Mouse (Mus musculus): Measurements from ENCODE around the gene Sgms1.
"Not testable (repeated sequence)": the region's sequence is repeated elsewhere in the genome, so short reads cannot be mapped to it uniquely, and the experiment has no call there.

Sgms1 gene

DNA sequence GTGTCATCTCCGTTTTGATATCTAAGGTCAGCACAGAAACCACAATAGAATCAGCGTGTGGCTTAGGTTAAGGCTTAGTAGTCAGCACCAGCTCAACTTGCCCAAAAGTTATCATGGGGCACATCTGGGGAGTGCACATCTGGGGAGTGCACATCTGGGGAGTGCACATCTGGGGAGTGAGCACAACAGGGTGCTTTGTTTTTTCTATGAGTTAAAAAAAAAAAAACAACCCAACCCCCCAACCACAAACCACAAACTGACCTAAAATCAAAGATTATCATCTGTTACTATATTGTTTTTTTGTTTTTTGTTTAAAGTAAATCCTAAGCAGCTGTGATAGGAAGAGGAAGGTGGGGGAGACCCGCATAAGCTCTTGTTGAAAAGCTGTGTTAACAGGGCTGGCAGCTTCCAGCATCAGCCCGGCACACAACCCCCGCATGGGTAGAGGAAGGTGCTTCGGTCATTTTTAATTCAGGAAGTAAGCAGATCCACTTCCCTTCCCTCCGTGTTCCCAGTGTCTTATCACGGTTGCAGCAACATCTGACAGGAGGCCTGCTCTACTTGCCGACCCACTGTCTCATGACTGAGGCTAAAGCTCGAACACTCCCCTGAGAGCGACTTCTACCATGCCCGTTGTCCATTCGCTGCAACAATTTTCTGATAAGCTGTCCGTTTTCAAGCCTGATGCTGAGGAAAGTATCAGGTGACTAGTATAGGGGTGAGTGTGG lies 251.0 kb downstream of the Sgms1 start:
- no peak for DNase-seq (ENCODE audit: low spot score in 2 of 2)

DNA sequence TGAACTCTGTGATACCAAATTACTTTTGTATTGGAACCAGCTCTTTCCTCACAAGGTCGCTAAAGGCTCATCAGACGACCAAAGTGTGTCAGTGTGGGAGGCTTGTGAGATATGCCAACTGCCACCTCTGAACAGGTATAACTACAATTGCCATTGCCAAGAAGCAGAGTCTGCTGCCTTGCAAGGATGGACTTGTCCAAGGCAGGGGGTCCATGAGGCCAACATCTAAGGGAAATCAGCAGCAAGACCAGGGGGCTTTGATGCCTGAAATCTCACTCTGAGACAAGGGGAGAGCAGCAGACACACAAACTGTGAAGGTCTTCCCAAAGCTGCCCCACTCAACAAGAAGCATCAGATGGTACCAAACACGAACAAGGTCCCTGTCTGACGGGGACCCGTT lies 251.6 kb downstream of the Sgms1 start:
- no peak for DNase-seq (ENCODE audit: low spot score in 2 of 2)

DNA sequence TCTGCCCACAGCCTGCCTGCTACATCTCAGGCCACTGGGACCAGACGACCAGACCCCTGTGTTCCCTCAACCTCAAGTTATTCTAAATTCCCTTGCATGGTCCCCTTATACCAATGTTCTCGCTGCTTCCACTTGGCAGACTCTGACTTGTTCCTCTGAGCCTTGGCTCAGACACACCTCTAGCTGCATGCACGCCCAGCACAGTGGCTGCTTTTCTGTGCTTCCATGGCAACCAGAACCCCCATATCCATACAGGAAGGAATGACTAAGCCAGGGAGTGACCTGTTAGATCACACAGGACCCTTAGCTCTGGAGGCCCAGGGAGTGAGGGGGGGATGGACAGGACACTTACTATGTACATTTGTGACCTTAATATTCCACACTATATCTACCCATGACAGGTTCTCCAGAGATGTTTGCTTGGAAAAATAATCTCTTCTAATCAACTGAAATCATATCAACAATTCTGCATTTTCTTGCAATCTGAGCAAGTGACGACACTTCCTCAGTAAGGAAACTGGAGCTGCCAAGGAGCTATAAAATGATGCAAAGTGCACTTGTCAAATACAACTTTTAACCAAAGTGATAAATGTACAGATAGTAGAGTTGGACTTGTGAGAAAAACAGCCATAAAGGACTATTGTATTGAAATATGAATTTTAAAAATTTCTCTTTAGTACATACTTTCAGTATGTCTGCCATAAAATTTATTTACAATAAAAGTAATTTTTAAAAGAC lies 252.5 kb downstream of the Sgms1 start:
- no peak for DNase-seq (ENCODE audit: low spot score in 2 of 2)

DNA sequence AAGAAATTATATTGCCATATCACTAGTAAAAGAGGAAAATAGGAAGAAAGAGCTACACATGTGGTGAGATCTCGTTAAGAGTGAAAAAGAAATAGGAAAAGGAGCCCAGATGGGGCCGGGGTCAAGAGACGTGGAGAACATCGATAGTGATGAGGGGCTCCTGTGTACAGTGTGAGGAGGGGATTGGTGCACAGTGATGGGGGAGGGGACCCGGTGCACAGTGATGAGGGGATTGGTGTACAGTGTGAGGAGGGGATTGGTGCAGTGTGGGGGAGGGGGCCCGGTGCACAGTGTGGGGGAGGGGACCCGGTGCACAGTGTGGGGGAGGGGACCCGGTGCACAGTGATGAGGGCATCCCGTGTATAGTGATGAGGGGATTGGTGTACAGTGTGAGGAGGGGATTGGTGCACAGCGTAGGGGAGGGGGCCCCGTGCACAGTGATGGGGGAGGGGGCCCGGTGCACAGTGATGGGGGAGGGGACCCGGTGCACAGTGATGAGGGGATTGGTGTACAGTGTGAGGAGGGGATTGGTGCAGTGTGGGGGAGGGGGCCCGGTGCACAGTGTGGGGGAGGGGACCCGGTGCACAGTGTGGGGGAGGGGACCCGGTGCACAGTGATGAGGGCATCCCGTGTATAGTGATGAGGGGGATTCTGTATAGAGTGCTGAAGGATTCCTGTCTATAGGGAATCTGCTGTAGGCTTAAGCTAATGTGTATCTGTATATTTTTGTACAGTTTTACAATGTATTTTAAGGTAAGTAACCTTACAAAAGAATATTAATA lies 257.6 kb downstream of the Sgms1 start:
- not testable (repeated sequence) for DNase-seq (ENCODE audit: low spot score in 2 of 2)

DNA sequence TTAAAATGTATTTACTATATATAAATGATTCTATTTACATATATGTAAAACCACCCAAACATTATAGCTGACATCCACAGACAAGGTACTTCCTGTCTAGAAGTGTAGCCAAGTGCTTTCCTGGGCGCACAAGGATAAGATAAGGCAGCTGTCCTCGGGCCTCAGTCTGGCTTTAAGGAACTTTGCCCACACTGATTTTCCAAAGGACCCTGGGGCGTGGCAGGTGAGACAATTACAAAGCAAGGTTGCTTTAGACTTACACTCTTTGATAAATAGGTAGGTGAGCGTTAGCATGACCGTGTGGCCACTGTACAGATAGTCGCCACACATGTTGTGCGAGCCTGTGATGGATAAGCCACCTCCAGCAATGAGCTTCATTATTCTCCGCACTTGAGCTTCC lies 260.2 kb downstream of the Sgms1 start:
- DNase-seq (ENCODE audit: low spot score in 2 of 2): no peak

DNA sequence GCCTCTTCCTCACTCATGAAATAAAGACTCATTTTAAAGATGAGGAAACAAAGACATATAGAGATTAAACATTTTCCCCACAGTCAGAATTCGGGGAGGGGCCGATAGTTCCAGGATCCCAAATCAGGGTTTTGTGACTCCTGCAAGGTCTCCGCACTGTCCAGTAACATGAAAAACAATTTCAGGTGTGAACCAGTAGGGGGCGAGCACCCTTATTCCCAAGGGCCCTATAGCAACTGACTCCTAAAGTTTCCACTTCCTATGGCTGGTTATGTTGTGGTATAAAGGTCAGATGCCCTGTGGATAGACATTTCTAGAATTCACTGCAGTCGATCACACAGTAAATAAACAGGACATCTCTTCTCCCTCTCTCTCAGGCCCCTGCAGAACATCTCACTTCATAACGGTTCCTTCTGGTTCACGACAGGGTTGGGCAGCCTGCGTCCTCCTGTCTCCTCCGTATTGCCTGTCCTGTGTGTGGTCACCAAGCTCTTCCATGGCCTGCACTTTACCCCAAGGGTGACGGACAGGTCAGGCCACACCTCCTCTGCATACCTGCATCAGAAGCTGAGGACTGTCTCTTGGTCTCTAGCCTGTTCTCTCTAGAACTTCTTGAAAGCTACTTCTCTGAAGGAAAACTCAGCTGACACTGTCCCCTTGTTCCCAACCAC lies 262.2 kb downstream of the Sgms1 start:
- no peak for DNase-seq (ENCODE audit: low spot score in 2 of 2)

DNA sequence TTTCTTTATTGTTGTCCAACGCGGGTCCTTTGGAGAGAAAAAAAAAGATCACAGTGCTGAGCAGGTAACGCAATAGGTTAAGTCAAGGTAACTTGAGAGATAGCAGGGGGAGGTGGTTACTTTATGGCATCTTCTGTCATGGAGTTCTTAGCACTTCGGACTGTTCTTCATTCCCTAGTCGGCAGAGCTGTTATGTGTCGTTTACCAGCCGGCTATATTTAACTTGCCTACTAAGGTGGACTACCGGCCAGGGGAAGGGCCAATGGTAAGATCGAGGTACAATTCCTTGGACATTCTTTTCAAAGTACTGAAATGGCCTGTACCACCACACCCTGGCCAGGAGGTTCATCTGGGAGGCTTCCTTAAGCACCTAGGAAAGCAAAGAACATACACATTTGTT lies 265.4 kb downstream of the Sgms1 start:
- DNase-seq (ENCODE audit: low spot score in 2 of 2): no peak

DNA sequence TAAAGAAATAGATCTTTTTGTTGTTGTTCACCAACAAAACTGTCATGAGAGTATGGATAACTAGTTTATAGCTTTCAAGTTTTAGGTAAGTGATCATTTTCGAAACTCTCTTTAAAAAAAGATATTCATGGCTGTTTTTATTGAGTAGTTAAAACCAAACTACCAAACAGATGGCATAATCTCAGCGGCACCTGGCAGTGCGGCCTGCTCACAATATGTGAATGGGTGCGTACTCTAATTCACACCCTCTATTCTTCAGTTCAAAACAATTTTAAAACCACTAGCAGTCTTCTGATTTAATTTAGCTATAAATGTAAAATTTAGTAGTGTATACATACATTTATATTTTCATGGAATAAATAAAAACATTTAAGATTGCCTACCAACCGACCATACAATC lies 266.3 kb downstream of the Sgms1 start:
- DNase-seq (ENCODE audit: low spot score in 2 of 2): no peak

DNA sequence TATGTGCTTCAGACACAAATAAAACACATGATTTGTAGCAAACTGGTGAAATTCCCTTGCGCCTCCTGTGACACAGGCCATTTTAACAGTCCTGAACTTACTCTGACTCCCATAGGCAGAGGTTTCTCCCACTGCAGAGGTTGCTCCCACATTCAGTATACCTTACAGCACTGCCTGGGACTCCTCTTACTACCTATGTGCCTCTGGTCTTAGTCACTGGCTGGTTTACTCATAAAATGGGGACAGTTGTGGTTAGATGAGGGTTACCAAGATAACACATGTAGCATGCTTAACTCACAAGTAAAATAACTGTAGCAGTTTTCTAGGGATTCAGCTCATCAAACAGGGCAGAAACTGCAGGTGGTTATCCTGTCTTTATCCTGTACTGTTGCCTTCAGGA lies 268.7 kb downstream of the Sgms1 start:
- DNase-seq (ENCODE audit: low spot score in 2 of 2): no peak

DNA sequence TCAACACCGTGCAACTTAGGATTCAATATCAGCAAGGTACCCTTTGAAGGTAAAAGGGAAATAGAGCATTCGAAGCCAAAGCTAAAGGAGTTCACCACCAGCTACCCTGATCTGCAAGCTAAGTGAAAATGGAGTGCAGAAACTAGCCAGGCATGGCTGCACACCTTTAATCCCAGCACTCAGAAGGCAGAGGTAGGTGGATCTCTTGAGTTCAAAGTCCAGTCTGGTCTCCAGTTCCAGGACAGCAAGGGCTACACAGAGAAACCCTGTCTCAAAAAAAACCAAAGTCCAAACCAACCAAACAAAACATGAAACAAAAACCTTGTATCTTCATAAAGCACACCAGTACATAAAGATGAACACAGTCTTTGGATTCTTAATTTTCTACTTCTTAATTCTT lies 269.8 kb downstream of the Sgms1 start:
- DNase-seq (ENCODE audit: low spot score in 2 of 2): no peak

DNA sequence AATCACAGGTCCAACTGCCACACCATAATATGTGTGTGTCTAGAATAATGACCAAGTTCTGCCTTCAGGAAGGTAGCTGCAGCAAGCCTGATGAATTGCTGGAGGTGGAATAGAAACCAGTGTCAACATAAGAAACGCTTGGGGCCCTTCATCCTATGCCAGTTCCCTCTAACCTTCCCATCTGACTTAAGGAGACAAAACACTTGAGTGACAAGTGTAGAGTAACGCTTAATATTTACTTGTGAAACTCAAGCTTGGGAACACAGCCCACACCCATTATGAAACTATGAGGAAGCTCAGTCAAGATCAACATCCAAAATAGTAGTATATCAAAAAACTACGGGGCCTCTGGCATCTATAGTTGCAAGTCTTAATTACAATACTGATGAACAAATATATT lies 271.0 kb downstream of the Sgms1 start:
- no peak for DNase-seq (ENCODE audit: low spot score in 2 of 2)

DNA sequence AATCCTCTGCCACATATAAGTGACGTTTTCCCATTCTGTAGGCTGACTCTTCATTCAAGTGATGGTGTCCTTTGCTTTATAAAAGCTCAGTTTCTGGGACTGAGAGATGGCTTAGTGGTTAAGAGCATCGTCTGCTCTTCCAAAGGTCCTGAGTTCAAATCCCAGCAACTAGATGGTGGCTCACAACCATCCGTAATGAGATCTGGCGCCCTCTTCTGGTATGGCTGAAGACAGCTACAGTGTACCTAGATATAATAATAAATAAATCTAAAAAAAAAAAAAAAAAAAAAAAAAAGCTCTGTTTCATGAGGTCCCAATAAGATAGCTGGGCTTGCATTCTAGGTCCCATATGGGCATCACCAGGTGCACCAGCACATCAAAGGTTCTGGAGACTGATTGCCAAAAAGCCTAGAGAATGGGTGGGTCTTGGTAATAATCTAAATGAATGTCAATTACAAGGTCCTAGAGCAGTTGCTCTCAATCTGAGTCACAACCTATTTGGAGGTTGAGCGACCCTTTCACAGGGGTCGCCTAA lies 272.0 kb downstream of the Sgms1 start:
- DNase-seq (ENCODE audit: low spot score in 2 of 2): no peak

DNA sequence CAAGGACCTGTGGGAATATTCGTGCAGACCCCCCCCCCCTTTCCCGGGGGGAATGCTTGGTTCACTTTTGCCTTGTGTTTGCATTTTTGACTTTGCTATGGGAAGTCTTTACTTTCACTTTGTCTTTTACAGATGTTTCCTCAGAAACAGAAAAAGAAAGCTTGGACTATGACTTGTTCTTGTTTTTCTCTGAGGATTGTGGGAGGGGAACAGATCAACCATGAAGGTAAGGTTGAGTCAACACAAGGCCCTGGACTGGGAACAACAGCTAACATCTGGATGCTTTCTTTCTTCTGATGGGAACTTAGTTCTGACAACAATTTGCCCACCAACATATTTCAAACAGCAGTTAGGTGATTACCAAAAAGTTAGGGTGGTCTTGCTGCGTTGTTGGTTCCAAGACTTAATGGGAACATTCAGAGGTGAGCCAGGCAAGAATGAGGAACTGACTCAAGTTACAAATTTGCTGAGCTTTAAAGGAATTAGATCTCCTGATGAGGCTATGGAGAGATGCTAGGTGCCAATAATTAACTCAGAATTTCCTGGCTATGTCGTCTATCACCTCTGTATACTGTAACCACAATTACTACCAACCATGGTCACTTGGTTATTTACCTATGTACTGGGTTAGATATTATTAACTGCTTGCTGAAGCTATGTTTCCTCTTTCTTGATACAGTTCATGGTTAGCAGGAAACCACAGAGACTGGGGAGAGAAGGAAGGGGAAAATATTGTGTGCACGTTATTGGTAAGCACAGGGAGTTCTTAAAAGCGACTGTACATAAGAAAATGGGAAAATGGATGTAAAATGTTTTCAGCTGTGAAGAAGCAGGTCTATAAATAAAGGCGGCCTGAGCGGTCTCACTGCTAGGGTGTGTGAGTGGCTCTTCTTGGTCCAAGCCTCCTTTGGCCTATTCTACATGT lies 277.4 kb downstream of the Sgms1 start:
- no peak for DNase-seq (ENCODE audit: low spot score in 2 of 2)

DNA sequence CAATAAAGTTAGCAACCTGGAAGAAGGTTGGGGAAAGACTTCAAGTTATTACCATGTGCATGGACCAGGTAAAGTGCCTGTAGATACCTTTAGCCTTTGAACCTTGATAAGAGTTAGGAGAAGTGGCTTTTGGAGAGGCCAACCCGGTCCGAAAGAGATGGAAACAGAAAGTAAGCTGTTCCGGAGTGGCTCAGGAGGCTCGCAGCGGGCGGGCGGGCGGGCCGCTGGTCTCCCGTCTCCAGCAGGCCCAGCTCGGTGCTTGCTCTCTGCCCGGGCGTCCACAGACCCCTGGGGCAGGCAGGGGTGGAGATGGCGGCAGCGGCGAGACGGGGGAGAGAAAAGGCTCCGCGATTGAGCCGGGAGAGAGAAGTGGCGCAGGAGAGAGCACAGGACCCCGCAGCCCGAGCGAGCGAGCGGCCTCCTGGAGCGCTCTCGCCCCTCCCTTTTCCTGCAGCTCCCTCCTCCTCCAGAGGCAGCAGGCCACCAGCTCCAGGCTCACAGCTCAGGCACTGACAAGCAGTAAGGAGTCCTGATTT lies 281.7 kb downstream of the Sgms1 start, which contains the start of gene Asah2:
Asah2 (minus strand) TSS at position 441 of the 536 bp plus-strand sequence.
- peak; percentile 66 to 74 for DNase-seq (ENCODE audit: low spot score in 2 of 2)

DNA sequence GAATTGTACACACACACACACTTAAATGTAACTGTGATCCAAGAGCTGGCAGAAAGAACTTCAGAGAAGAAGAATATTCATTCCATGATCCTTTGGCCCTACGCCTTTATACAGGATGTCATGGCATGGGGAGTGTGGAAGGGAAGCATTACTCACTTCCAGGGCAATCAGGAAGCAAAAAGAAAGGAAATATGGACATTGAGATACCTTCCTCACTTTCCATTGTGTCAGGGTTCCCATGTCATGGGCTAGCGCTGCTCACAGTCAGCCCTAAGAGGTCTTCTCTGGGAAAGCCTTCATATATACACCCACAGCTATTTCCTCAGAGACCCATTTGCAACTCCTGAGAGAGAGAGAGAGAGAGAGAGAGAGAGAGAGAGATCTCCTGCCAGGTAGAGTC lies 282.8 kb downstream of the Sgms1 start:
- no peak for DNase-seq (ENCODE audit: low spot score in 2 of 2)

DNA sequence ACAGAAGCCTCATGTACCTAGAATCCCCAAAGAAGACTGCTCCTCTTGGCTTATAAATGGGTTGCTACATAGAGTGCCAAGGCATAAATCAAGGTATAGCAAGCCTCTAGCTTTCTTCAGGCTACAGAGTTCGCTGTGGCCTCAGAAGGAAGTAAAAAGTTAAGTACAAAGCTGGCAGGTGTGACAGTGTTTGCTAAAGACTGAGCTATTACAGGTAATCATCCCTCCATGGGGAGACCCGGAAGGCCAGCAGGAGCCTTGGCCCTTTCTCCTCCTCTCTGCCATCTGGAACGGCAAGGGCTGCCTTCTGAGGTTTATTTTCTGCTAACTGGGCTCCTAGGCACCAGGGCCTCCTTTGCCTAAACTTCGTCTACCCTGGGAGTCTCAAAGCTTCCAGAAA lies 285.3 kb downstream of the Sgms1 start:
- DNase-seq (ENCODE audit: low spot score in 2 of 2): no peak

DNA sequence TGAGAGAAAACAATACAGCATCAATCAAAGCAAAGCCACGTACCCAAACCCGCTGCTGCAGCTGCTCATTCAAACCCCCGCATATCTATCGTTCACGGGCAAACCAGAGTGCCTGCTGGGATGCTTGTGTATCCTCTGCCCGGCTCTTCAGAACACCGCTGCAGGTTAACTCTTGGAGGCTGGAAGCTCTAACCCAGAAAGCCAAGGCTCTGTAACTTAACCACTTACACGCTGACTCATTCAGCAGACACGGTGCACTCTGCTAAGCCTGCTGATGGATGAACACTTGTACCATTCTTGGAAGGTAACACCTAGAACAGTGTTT lies 286.6 kb downstream of the Sgms1 start:
- DNase-seq (ENCODE audit: low spot score in 2 of 2): no peak

DNA sequence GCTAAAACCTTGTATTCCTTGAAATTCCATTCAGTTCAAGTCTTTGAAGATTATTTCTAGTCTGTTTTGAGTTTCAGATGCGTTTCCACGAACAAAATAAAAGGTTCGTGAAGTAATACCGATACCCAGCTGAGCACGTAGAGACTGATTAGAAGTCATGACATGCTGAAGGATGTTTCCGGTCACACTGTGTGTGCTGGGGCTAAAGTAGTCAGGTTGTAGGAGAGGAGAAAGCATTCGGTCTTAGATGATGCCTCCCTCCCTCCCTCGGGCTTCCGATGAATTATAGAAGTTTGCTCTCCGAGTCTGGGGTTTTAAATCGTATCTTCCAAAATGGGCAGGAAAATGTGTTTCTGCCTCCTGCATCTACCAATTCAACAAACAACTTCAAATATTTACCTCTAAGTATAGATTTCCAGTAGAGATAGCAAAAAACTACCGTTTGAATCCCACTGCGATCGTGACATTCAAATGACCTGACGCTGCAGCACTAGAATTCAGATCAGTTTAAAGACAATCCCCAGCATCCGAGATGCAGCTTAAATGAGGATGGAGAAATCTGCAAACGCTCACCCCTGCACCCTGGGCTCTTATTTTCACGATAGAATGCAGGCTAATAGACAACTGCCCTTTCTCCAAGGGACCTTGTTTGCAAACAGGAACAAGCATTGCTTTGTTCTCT lies 287.1 kb downstream of the Sgms1 start:
- DNase-seq (ENCODE audit: low spot score in 2 of 2): no peak

DNA sequence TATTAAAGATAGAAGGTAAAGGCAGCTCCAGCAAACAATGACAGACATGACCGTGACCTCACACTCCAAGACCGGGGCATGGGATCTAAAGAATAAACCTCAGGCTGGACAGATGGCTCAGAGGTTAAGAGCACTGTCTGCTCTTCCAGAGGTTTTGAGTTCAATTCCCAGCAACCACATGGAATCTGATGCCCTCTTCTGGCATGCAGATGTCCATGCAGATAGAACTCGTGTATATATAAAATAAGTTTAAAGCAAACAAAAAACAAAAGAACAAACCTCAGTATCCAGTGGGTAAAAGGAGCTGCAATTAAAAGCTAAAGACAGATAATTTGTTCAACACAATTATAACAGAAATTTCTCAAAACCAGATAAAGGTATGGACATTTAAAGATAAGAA lies 290.9 kb downstream of the Sgms1 start:
- no peak for DNase-seq (ENCODE audit: low spot score in 2 of 2)

DNA sequence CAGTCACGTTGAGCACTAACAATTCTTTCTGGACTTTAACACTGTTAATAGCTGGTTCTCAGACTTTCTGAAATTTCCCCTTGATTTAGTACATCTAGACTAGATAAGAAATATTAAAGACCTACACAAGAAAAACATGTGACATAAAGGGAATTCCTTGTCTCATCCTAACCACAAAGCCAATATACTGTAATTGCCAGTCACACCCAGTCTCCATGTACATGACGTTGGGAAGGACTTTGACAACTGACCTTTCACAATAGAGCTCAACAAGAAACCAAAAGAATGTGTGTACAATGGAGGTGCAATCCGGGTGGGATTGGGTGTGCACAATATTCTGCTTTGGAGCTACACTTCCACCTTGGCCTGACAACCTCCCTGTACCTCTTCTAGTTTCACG lies 297.2 kb downstream of the Sgms1 start:
- no peak for DNase-seq (ENCODE audit: low spot score in 2 of 2)
